Mouse (Mus musculus) MEL (cell line): ENCODE measurements around the gene Reg4. TPM values are rescaled to one million over a fixed set of nuclear protein-coding genes. Genes with fewer than 3 reads are reported as not detected.
A peak's percentile ranks its signal among the peaks of the same experiment; 100 is the strongest.

Source experiments
- DNase-seq: peaks from one replicate; pipeline ENCODE4 v3.0.0; 2011; ENCODE audit warnings: low read depth, low spot score
- H3K27ac ChIP-seq: 2 replicates; pipeline ENCODE4 v1.5.1; 2012; ENCODE audit warnings: low read depth, mild to moderate bottlenecking, control low read depth, low read length, moderate library complexity; ENCODE audit not compliant: control insufficient read depth
- H3K27me3 ChIP-seq, 2 experiments: fragments of 150-350 bp in 1 of 2; sonication (generic) in 1 of 2; 2 replicates each; pipeline ENCODE4 v1.6.1; 2012; ENCODE audit warnings: low read length in 2 of 2, mild to moderate bottlenecking in 2 of 2, improper control_type of control experiment in 1 of 2, moderate library complexity in 1 of 2; ENCODE audit not compliant: insufficient read depth in 2 of 2, control insufficient read depth in 1 of 2
- H3K36me3 ChIP-seq, 2 experiments: 2 replicates each; pipeline ENCODE4 v1.6.1; 2012 to 2014; ENCODE audit warnings: low read length in 2 of 2, improper control_type of control experiment in 1 of 2, inconsistent platforms in 1 of 2, mild to moderate bottlenecking in 1 of 2; ENCODE audit not compliant: insufficient read depth in 2 of 2, control insufficient read depth in 1 of 2
- H3K4me1 ChIP-seq, 2 experiments: fragments of 150-350 bp in 1 of 2; sonication (generic) in 1 of 2; 2 replicates each; pipeline ENCODE4 v1.6.1; 2012; ENCODE audit warnings: low read length in 2 of 2, improper control_type of control experiment in 1 of 2, mild to moderate bottlenecking in 1 of 2; ENCODE audit not compliant: insufficient read depth in 2 of 2, control insufficient read depth in 1 of 2
- H3K4me3 ChIP-seq, 2 experiments: fragments of 150-350 bp in 1 of 2; sonication (generic) in 1 of 2; 2 replicates each; pipeline ENCODE4 v1.5.1; 2012; ENCODE audit warnings: low read depth in 2 of 2, low read length in 2 of 2, mild to moderate bottlenecking in 2 of 2, moderate library complexity in 2 of 2, control low read depth in 1 of 2, improper control_type of control experiment in 1 of 2; ENCODE audit not compliant: control insufficient read depth in 1 of 2, insufficient read depth in 1 of 2
- H3K79me2 ChIP-seq: 2 replicates; pipeline ENCODE4 v1.6.1; 2012; ENCODE audit warnings: mild to moderate bottlenecking, low read length, moderate library complexity; ENCODE audit not compliant: control insufficient read depth, poor library complexity, insufficient read depth
- H3K9ac ChIP-seq: 2 replicates; pipeline ENCODE4 v1.6.1; 2012; ENCODE audit warnings: low read depth, mild to moderate bottlenecking, control low read depth, low read length, moderate library complexity; ENCODE audit not compliant: control insufficient read depth, poor library complexity, severe bottlenecking
- H3K9me3 ChIP-seq: fragments of 150-350 bp; sonication (generic); replicated peaks from 2 replicates; pipeline ENCODE4 v1.6.1; 2012; ENCODE audit warnings: mild to moderate bottlenecking, low read length, improper control_type of control experiment, moderate library complexity; ENCODE audit not compliant: insufficient read depth
- CTCF ChIP-seq, 3 experiments: IDR thresholded peaks in 2 of 3; conservative IDR thresholded peaks in 1 of 3; 2 replicates each; pipeline ENCODE4 v1.5.1; 2011 to 2012; ENCODE audit warnings: low read length in 3 of 3, low read depth in 2 of 3, mild to moderate bottlenecking in 2 of 3, improper control_type of control experiment in 1 of 3, inconsistent platforms in 1 of 3, mixed read lengths in 1 of 3, moderate library complexity in 1 of 3; ENCODE audit not compliant: control insufficient read depth in 1 of 3, insufficient read depth in 1 of 3, poor library complexity in 1 of 3, severe bottlenecking in 1 of 3
- EP300 ChIP-seq, 2 experiments: IDR thresholded peaks; 2 replicates each; pipeline ENCODE4 v1.6.1; 2011; ENCODE audit warnings: improper control_type of control experiment in 2 of 2, low read length in 2 of 2, low read depth in 1 of 2, mild to moderate bottlenecking in 1 of 2
- MAX ChIP-seq: IDR thresholded peaks from 2 replicates; pipeline ENCODE4 v1.6.1; 2011; ENCODE audit warnings: low read length, improper control_type of control experiment
- MXI1 ChIP-seq: IDR thresholded peaks from 2 replicates; pipeline ENCODE4 v1.6.1; 2011; ENCODE audit warnings: mild to moderate bottlenecking, low read depth, low read length, improper control_type of control experiment
- MYC ChIP-seq: IDR thresholded peaks from 2 replicates; pipeline ENCODE4 v1.6.1; 2011; ENCODE audit warnings: low read depth, mild to moderate bottlenecking, low read length, improper control_type of control experiment, moderate library complexity
- RAD21 ChIP-seq: IDR thresholded peaks from 2 replicates; pipeline ENCODE4 v1.6.1; 2011; ENCODE audit warnings: mild to moderate bottlenecking, low read depth, low read length, improper control_type of control experiment
- RCOR1 ChIP-seq: IDR thresholded peaks from 2 replicates; pipeline ENCODE4 v1.6.1; 2012; ENCODE audit warnings: low read depth, mild to moderate bottlenecking, inconsistent platforms, low read length, improper control_type of control experiment
- SIN3A ChIP-seq: IDR thresholded peaks from 2 replicates; pipeline ENCODE4 v1.6.1; 2012; ENCODE audit warnings: low read length, improper control_type of control experiment, inconsistent platforms
- SMC3 ChIP-seq: IDR thresholded peaks from 2 replicates; pipeline ENCODE4 v1.6.1; 2011; ENCODE audit warnings: low read depth, low read length, improper control_type of control experiment
- TBP ChIP-seq: IDR thresholded peaks from 2 replicates; pipeline ENCODE4 v1.8.0; 2011; ENCODE audit warnings: low read depth, low read length, improper control_type of control experiment
- TCF12 ChIP-seq: IDR thresholded peaks from 2 replicates; pipeline ENCODE4 v1.6.1; 2014; ENCODE audit warnings: low read depth, mild to moderate bottlenecking, inconsistent platforms, low read length, improper control_type of control experiment, moderate library complexity
- ZKSCAN1 ChIP-seq: IDR thresholded peaks from 2 replicates; pipeline ENCODE4 v1.6.1; 2012; ENCODE audit warnings: low read depth, mild to moderate bottlenecking, inconsistent platforms, low read length, improper control_type of control experiment, moderate library complexity
- ZMIZ1 ChIP-seq: IDR thresholded peaks from 2 replicates; pipeline ENCODE4 v1.6.1; 2012; ENCODE audit warnings: low read depth, mild to moderate bottlenecking, inconsistent platforms, low read length, improper control_type of control experiment, moderate library complexity
- polyA plus RNA-seq, 2 experiments: library from polyadenylated mRNA; stranded (reverse) in 1 of 2; unstranded in 1 of 2; fragments of >175 nt in 1 of 2; fragments of >200 nt in 1 of 2; gene quantifications; 2 replicates each; pipeline versions ENCODE4 v1.2.1 to v1.2.4; 2012; ENCODE audit warnings: low replicate concordance in 2 of 2, low read depth in 1 of 2; ENCODE audit not compliant: insufficient read length in 2 of 2, insufficient read depth in 1 of 2, missing spikeins in 1 of 2
- total RNA-seq: library from RNA; depleted of rRNA; stranded (reverse); fragments of 300-350 nt; gene quantifications from 2 replicates; pipeline ENCODE4 v1.2.3, GENCODE M21; 2012

Gene Reg4
- total and polyA plus RNA-seq, 3 experiments, result not detected

- Histone ChIP-seq H3K9ac (peak within 1 kb of the TSS; percentile 3; the same call in 1 of the 2 replicates), H3K4me3 (peak within 1 kb of the TSS; percentile 17 to 46), H3K27ac (no peak within 1 kb of the TSS), H3K27me3 (peaks cover 1 to 5% of the 10 kb centered on the region in 2 experiments; a peak in 3 of 4 replicates), H3K4me1 (peaks cover 4 to 13% of the 10 kb centered on the region in 2 experiments), H3K36me3 (peaks cover 0 to 9% of the 10 kb centered on the region in 2 experiments; a peak in 2 of 4 replicates), H3K79me2 (no peaks in the 10 kb centered on the region), H3K9me3 (no peaks in the 10 kb centered on the region)
- no peak for TF ChIP-seq ZKSCAN1
- DNase-seq, result peak; percentile 50
These were observed 58.4 kb downstream of the Reg4 start, which contains the start of gene Hmgcs2 for GRCm38 (mm10) chr3:98280204-98280932. Gene Hmgcs2 (plus strand): TSS chr3:98280435.

GRCm38 (mm10) chr3:98280933-98281678, 59.1 kb downstream of the Reg4 start:
- H3K9ac ChIP-seq, result peak overlapping the region; percentile 3; the same call in 1 of the 2 replicates
- H3K9me3 ChIP-seq, result no peaks in the 10 kb centered on the region
- peaks cover 0 to 9% of the 10 kb centered on the region in 2 experiments; a peak in 2 of 4 replicates for H3K36me3 ChIP-seq
- peaks cover 4 to 13% of the 10 kb centered on the region in 2 experiments for H3K4me1 ChIP-seq
- H3K4me3 ChIP-seq, result peak overlapping the region; percentile 17 to 46
- no peak overlapping the region for H3K27ac ChIP-seq
- H3K79me2 ChIP-seq, result no peaks in the 10 kb centered on the region
- DNase-seq, result peak; percentile 82
- no peak for TF ChIP-seq RCOR1
- TF ChIP-seq TCF12, result peak; percentile 36; the same call in 1 of the 2 replicates
- TF ChIP-seq TBP, result no peak
- TF ChIP-seq EP300 (IDR thresholded peaks at IDR 0.05; ENCODE audit: low read depth in 1 of 2, low read length in 2 of 2), result 0 out of 4 replicates have a peak, but pooled peaks of 1 of the 2 experiments have one; percentile 30
- TF ChIP-seq SMC3, result peak; percentile 64
- peak; percentile 87 to 96 (median 93) for TF ChIP-seq CTCF (IDR thresholded peaks at IDR 0.05 in 2 of 3, conservative IDR thresholded peaks at IDR 0.05 in 1 of 3; ENCODE audit: control insufficient read depth in 1 of 3, insufficient read depth in 1 of 3, low read depth in 2 of 3, low read length in 3 of 3, poor library complexity in 1 of 3, severe bottlenecking in 1 of 3)
- TF ChIP-seq MAX, result peak; percentile 58; the same call in 1 of the 2 replicates
- peak; percentile 65 for TF ChIP-seq RAD21
- TF ChIP-seq MYC, result no peak
- peak; percentile 44; the same call in 1 of the 2 replicates for TF ChIP-seq SIN3A
- no peak for TF ChIP-seq ZMIZ1
- TF ChIP-seq MXI1, result no peak
- H3K27me3 ChIP-seq, result peaks cover 1% of the 10 kb centered on the region in 2 experiments; a peak in 2 of 4 replicates
